Mouse (Mus musculus): ENCODE results near the gene Rnf8.

- TF ChIP-seq CTCF (IDR thresholded peaks at IDR 0.05; ENCODE audit: control insufficient read depth, insufficient read depth, low read length) (no peak), POLR2A (IDR thresholded peaks at IDR 0.05; ENCODE audit: borderline replicate concordance, control insufficient read depth, low read depth, low read length) (no peak)
These were observed 58.7 kb downstream of the Rnf8 start for GRCm38 (mm10) chr17:29673325-29673724.

Measured in bone marrow, adult 2 months (tissue).